ENCODE assay signal across 8 mouse cellular contexts in the genomic region with DNA sequence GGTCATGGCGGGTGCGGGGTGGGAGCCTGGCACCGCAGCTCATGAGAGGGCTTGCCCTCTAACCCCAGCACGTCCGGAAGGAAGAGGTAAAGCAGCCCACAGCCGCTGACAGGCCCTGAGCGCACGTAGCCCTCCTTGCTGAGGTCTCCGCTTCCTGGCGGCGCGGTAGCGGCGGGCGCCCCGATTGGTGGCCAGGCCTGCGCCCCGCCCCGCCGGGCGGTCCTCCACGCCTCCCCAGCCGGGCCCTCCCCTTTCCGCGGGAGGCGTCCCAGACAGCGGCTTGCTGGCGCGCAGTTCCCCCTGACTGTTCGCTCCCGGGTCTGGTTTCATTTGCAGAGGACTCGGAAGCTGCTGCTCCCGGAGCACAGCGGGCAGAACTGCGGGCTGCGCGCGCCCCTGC.
DNase-seq lines count a peak whose midpoint lies in the region; ATAC-seq and TF ChIP-seq lines count a peak whose summit lies in the region.

No protein-coding gene starts in this region.

- H3K36me3 ChIP-seq in hindbrain, embryonic 10.5 days = peaks cover 6% of the 10 kb centered on the region; the same call in 1 of the 2 replicates
- H3K36me3 ChIP-seq in lung, embryonic 16.5 days (ENCODE audit: control insufficient read depth, insufficient read depth, low read length) = no peaks in the 10 kb centered on the region

- ATAC-seq in lung, embryonic 16.5 days (ENCODE audit: low read depth) = peak; percentile 99

- no peak overlapping the region; the same call in 1 of the 2 replicates for H3K27ac ChIP-seq in bone marrow, adult 2 months (ENCODE audit: control insufficient read depth, insufficient read depth, low read depth, low read length, poor library complexity)
- peak overlapping the region; percentile 90 for H3K27ac ChIP-seq in hindbrain, embryonic 10.5 days
- peak overlapping the region; percentile 47; the same call in 1 of the 2 replicates for H3K27ac ChIP-seq in lung, embryonic 16.5 days (ENCODE audit: low read length)

- TF ChIP-seq CTCF in bone marrow, adult 2 months (IDR thresholded peaks at IDR 0.05; ENCODE audit: control insufficient read depth, insufficient read depth, low read length) = no peak

- TF ChIP-seq POLR2A in bone marrow, adult 2 months (IDR thresholded peaks at IDR 0.05; ENCODE audit: borderline replicate concordance, control insufficient read depth, low read depth, low read length) = no peak; the same call in 1 of the 2 replicates

- peak; percentile 56 to 59 for DNase-seq in B cell, adult 2 months
- peak; percentile 2 to 16 for DNase-seq in frontal cortex, postnatal 25 days (ENCODE audit: low spot score in 2 of 2)
- peak; percentile 85 for DNase-seq in hindbrain, embryonic 10.5 days (ENCODE audit: low spot score)
- DNase-seq in layer of hippocampus, adult 8-10 months (ENCODE audit: low spot score in 2 of 2) = peak; percentile 2 to 11
- DNase-seq in ovary, postnatal 10 days (ENCODE audit: low spot score) = peak; percentile 21
- DNase-seq in thymus, postnatal 0 days (ENCODE audit: low spot score) = peak; percentile 90

- peak overlapping the region; percentile 37 for H3K4me3 ChIP-seq in bone marrow, adult 2 months (replicated peaks; ENCODE audit: control insufficient read depth, low read depth, low read length)
- peak overlapping the region; percentile 70 for H3K4me3 ChIP-seq in hindbrain, embryonic 10.5 days
- peak overlapping the region; percentile 56 for H3K4me3 ChIP-seq in lung, embryonic 16.5 days (ENCODE audit: low read length)

- peaks cover 24% of the 10 kb centered on the region for H3K9me3 ChIP-seq in hindbrain, embryonic 10.5 days
- H3K9me3 ChIP-seq in lung, embryonic 16.5 days (ENCODE audit: control insufficient read depth, low read length) = no peaks in the 10 kb centered on the region

- H3K4me1 ChIP-seq in bone marrow, adult 2 months (ENCODE audit: control insufficient read depth, insufficient read depth, low read length) = no peaks in the 10 kb centered on the region
- no peaks in the 10 kb centered on the region for H3K4me1 ChIP-seq in hindbrain, embryonic 10.5 days (replicated peaks)
- no peaks in the 10 kb centered on the region for H3K4me1 ChIP-seq in lung, embryonic 16.5 days (replicated peaks; ENCODE audit: control insufficient read depth, insufficient read depth, low read length)

- WGBS in bone marrow, adult 2 months = 3% methylated on average over 38 of the region's 38 CpGs
- under 1% methylated on average over 38 of the region's 38 CpGs for whole genome bisulfite sequencing in hindbrain, embryonic 10.5 days
- WGBS in lung, embryonic 16.5 days = under 1% methylated on average over 37 of the region's 38 CpGs

- peak overlapping the region; percentile 56 for H3K4me2 ChIP-seq in lung, embryonic 16.5 days (ENCODE audit: low read depth, low read length)

- H3K9ac ChIP-seq in lung, embryonic 16.5 days (ENCODE audit: low read length) = peak overlapping the region; percentile 74

- H3K27me3 ChIP-seq in hindbrain, embryonic 10.5 days (ENCODE audit: insufficient read depth, poor library complexity, severe bottlenecking) = no peaks in the 10 kb centered on the region
- no peaks in the 10 kb centered on the region for H3K27me3 ChIP-seq in lung, embryonic 16.5 days (ENCODE audit: control insufficient read depth, insufficient read depth, low read depth, low read length)

Comparison
In these comparisons a context has a peak if more than half of its experiments do, and no peak if none do; other contexts are left out.
1. DNase-seq: peak in every context shown above with its lines; median percentile 90 in thymus, postnatal 0 days; 85 in hindbrain, embryonic 10.5 days; 58 in B cell, adult 2 months; 21 in ovary, postnatal 10 days; 9 in frontal cortex, postnatal 25 days; 6 in layer of hippocampus, adult 8-10 months.